Mouse (Mus musculus) midbrain, embryonic 14.5 days (tissue): Measurements from ENCODE around the gene Dnhd1. TPM values are rescaled to one million over a fixed set of nuclear protein-coding genes. Genes with fewer than 3 reads are reported as not detected.

Source experiments
- polyA plus RNA-seq: library from polyadenylated mRNA; unstranded; fragments of >200 nt; fragmentation: Nextera tagmentation; extraction: Ambion mirVana; gene quantifications from 2 replicates; pipeline ENCODE4 v1.2.1, GENCODE M21; 2014

Dnhd1 gene
- polyA plus RNA-seq, 1 experiment from 2014 or later = 1.7 TPM

Other genes with a start within 250 kb of the Dnhd1 start
- gene Cnga4, start 246.3 kb upstream of the Dnhd1 start, polyA plus RNA-seq = 0.11 TPM in 1 of 2 replicates, not detected in the other
- gene Cckbr, start 225.1 kb upstream of the Dnhd1 start, polyA plus RNA-seq = 1.7 and 3.0 TPM in 2 replicates
- 23.2 and 27.9 TPM in 2 replicates for gene Cavin3, start 168.5 kb upstream of the Dnhd1 start, polyA plus RNA-seq
- 90.6 and 91.4 TPM in 2 replicates for gene Smpd1, start 96.5 kb upstream of the Dnhd1 start, polyA plus RNA-seq
- gene Apbb1, start 69.2 kb upstream of the Dnhd1 start, polyA plus RNA-seq = 227 and 305 TPM in 2 replicates
- gene Hpx, start 50.7 kb upstream of the Dnhd1 start, polyA plus RNA-seq = 0.27 and 0.55 TPM in 2 replicates
- gene Trim3, start 17.3 kb upstream of the Dnhd1 start, polyA plus RNA-seq = 68.5 and 69.3 TPM in 2 replicates
- gene Timm10b, start 10.8 kb upstream of the Dnhd1 start, polyA plus RNA-seq = 122 and 165 TPM in 2 replicates
- 83.8 and 102 TPM in 2 replicates for gene Arfip2, start 10.4 kb upstream of the Dnhd1 start, polyA plus RNA-seq
- 27.8 and 32.2 TPM in 2 replicates for gene Gm45799, start 10.3 kb upstream of the Dnhd1 start, polyA plus RNA-seq
- 166 and 199 TPM in 2 replicates for gene Ilk, start 85.8 kb downstream of the Dnhd1 start, polyA plus RNA-seq
- 18.6 and 24.4 TPM in 2 replicates for gene Rrp8, start 86.6 kb downstream of the Dnhd1 start, polyA plus RNA-seq
- 131 and 152 TPM in 2 replicates for gene Taf10, start 93.5 kb downstream of the Dnhd1 start, polyA plus RNA-seq
- gene Tpp1, start 101.4 kb downstream of the Dnhd1 start, polyA plus RNA-seq = 22.5 and 49.5 TPM in 2 replicates
- 22.4 and 26.1 TPM in 2 replicates for gene Dchs1, start 136.8 kb downstream of the Dnhd1 start, polyA plus RNA-seq
- 186 and 200 TPM in 2 replicates for gene Mrpl17, start 160.3 kb downstream of the Dnhd1 start, polyA plus RNA-seq